Mouse (Mus musculus) retina, postnatal 1 day (tissue): ENCODE measurements around the gene Pold2.
A peak's percentile ranks its signal among the peaks of the same experiment; 100 is the strongest.
"Not testable (repeated sequence)": the region's sequence is repeated elsewhere in the genome, so short reads cannot be mapped to it uniquely, and the experiment has no call there.

Experiments
- DNase-seq: peaks from one replicate; pipeline ENCODE4 v3.0.0-alpha.2; 2012

Pold2 gene

GRCm38 (mm10) chr11:5897839-5898238 lies 19.7 kb upstream of the Pold2 start:
- DNase-seq: peak; percentile 59

GRCm38 (mm10) chr11:5897230-5897629 lies 19.1 kb upstream of the Pold2 start:
- DNase-seq: no peak

- no peak for DNase-seq
Measured at GRCm38 (mm10) chr11:5893807-5894206, 15.7 kb upstream of the Pold2 start.

- no peak for DNase-seq
Measured at GRCm38 (mm10) chr11:5892810-5893368, 14.8 kb upstream of the Pold2 start.

GRCm38 (mm10) chr11:5892151-5892591 lies 14.1 kb upstream of the Pold2 start:
- DNase-seq: no peak

GRCm38 (mm10) chr11:5888563-5888962 lies 10.5 kb upstream of the Pold2 start:
- not testable (repeated sequence) for DNase-seq

- peak; percentile 68 for DNase-seq
Measured at GRCm38 (mm10) chr11:5887250-5887649, 9.2 kb upstream of the Pold2 start.

- DNase-seq: peak; percentile 87
Measured at GRCm38 (mm10) chr11:5886187-5886586, 8.1 kb upstream of the Pold2 start.

GRCm38 (mm10) chr11:5882518-5882917 lies 4.4 kb upstream of the Pold2 start:
- DNase-seq: no peak

- peak; percentile 72 for DNase-seq
Measured at GRCm38 (mm10) chr11:5879905-5880304, 1.8 kb upstream of the Pold2 start.

GRCm38 (mm10) chr11:5878661-5879060 lies 569 bp upstream of the Pold2 start:
- no peak for DNase-seq

- DNase-seq: no peak
Measured at GRCm38 (mm10) chr11:5877421-5877820, 671 bp downstream of the Pold2 start.

- DNase-seq: no peak
Measured at GRCm38 (mm10) chr11:5873192-5873591, 4.9 kb downstream of the Pold2 start.

GRCm38 (mm10) chr11:5872707-5873106 lies 5.4 kb downstream of the Pold2 start:
- no peak for DNase-seq

GRCm38 (mm10) chr11:5870069-5870468 lies 8.0 kb downstream of the Pold2 start:
- DNase-seq: no peak

GRCm38 (mm10) chr11:5869331-5869730 lies 8.8 kb downstream of the Pold2 start:
- no peak for DNase-seq

- no peak for DNase-seq
Measured at GRCm38 (mm10) chr11:5868324-5868723, 9.8 kb downstream of the Pold2 start.

- no peak for DNase-seq
Measured at GRCm38 (mm10) chr11:5867196-5867595, 10.9 kb downstream of the Pold2 start.

GRCm38 (mm10) chr11:5862394-5863105 lies 15.5 kb downstream of the Pold2 start:
- DNase-seq: no peak

GRCm38 (mm10) chr11:5861678-5862393 lies 16.3 kb downstream of the Pold2 start, which contains the start of gene Aebp1:
Aebp1 (plus strand) TSS chr11:5861947.
- peak; percentile 62 for DNase-seq

- no peak for DNase-seq
Measured at GRCm38 (mm10) chr11:5860639-5861038, 17.5 kb downstream of the Pold2 start.

- DNase-seq: no peak
Measured at GRCm38 (mm10) chr11:5859883-5860550, 18.1 kb downstream of the Pold2 start.

GRCm38 (mm10) chr11:5858723-5859122 lies 19.4 kb downstream of the Pold2 start:
- no peak for DNase-seq
